12 mouse cellular contexts compared by ENCODE assay signal in genomic region chr6:124861266-124861665, GRCm38 (mm10). TPM values are rescaled to one million over a fixed set of nuclear protein-coding genes. Genes with fewer than 3 reads are reported as not detected.
A peak's percentile ranks its signal among the peaks of the same experiment; 100 is the strongest.
DNase-seq lines count a peak whose midpoint lies in the region; ATAC-seq lines count a peak whose summit lies in the region.
"Had no signal": no experiment of that assay in that cellular context is flagged by ENCODE, and none has a peak within 500 bp of the region (broad histone marks: within the 10 kb centered on the region; RNA-seq: fewer than 3 reads in every experiment).

No protein-coding gene starts in this region.

- H3K4me2 ChIP-seq in neural tube, embryonic 12.5 days (replicated peaks): peak overlapping the region; percentile 88
- peak overlapping the region; percentile 64 for H3K4me2 ChIP-seq in hindbrain, embryonic 14.5 days (replicated peaks)
- H3K4me2 ChIP-seq in neural tube, embryonic 13.5 days: peak overlapping the region; percentile 69
- H3K4me2 ChIP-seq: heart, embryonic 11.5 days had no signal

- H3K4me3 ChIP-seq in neural tube, embryonic 12.5 days: no peak overlapping the region
- H3K4me3 ChIP-seq in embryonic facial prominence, embryonic 10.5 days: 0 out of 2 replicates have a peak overlapping the region, but pooled peaks have one; percentile 17
- 0 out of 2 replicates have a peak overlapping the region, but pooled peaks have one; percentile 62 for H3K4me3 ChIP-seq in hindbrain, embryonic 14.5 days (replicated peaks; ENCODE audit: low read length)
- H3K4me3 ChIP-seq in neural tube, embryonic 13.5 days: peak overlapping the region; percentile 65; the same call in 1 of the 2 replicates

- no peaks in the 10 kb centered on the region for H3K9me3 ChIP-seq in neural tube, embryonic 12.5 days
- no peaks in the 10 kb centered on the region for H3K9me3 ChIP-seq in embryonic facial prominence, embryonic 10.5 days
- no peaks in the 10 kb centered on the region for H3K9me3 ChIP-seq in hindbrain, embryonic 14.5 days (ENCODE audit: control insufficient read depth, low read length)
- no peaks in the 10 kb centered on the region for H3K9me3 ChIP-seq in neural tube, embryonic 13.5 days

- H3K9ac ChIP-seq in neural tube, embryonic 12.5 days: peak overlapping the region; percentile 82; the same call in 1 of the 2 replicates
- H3K9ac ChIP-seq in hindbrain, embryonic 14.5 days: peak overlapping the region; percentile 92; the same call in 1 of the 2 replicates
- H3K9ac ChIP-seq in neural tube, embryonic 13.5 days: peak overlapping the region; percentile 93

- no peak for ATAC-seq in neural tube, embryonic 12.5 days (ENCODE audit: low FRiP score, low read depth)
- no peak for ATAC-seq in hindbrain, embryonic 14.5 days (ENCODE audit: low FRiP score)
- no peak for ATAC-seq in neural tube, embryonic 13.5 days (ENCODE audit: low read depth)

- no peak overlapping the region for H3K27ac ChIP-seq in neural tube, embryonic 12.5 days
- H3K27ac ChIP-seq in embryonic facial prominence, embryonic 10.5 days (replicated peaks): peak overlapping the region; percentile 26; the same call in 1 of the 2 replicates
- H3K27ac ChIP-seq in hindbrain, embryonic 14.5 days: no peak overlapping the region
- peak overlapping the region; percentile 97; the same call in 1 of the 2 replicates for H3K27ac ChIP-seq in neural tube, embryonic 13.5 days (replicated peaks)

- DNase-seq in neural tube, embryonic 10.5 days (ENCODE audit: extremely low spot score, low spot score): no peak
- DNase-seq in embryonic facial prominence, embryonic 10.5 days (ENCODE audit: low spot score): no peak
- DNase-seq in hindbrain, embryonic 14.5 days (ENCODE audit: low spot score): no peak
- DNase-seq in ovary, adult 18-20 months (ENCODE audit: low spot score): no peak
- no peak for DNase-seq in layer of hippocampus, postnatal 25 days (ENCODE audit: extremely low spot score in 1 of 2, low spot score in 1 of 2)
- DNase-seq in gastrocnemius, adult 8-10 months (ENCODE audit: low spot score in 2 of 2): no peak
- DNase-seq: kidney, postnatal 36 days; lung, adult 18-20 months had no signal

- no peaks in the 10 kb centered on the region for H3K36me3 ChIP-seq in neural tube, embryonic 12.5 days
- no peaks in the 10 kb centered on the region for H3K36me3 ChIP-seq in embryonic facial prominence, embryonic 10.5 days (replicated peaks)
- peaks cover 12% of the 10 kb centered on the region; the same call in 1 of the 2 replicates for H3K36me3 ChIP-seq in hindbrain, embryonic 14.5 days (replicated peaks; ENCODE audit: control insufficient read depth, insufficient read depth)
- peaks cover 16% of the 10 kb centered on the region for H3K36me3 ChIP-seq in neural tube, embryonic 13.5 days

- peaks cover 73% of the 10 kb centered on the region for H3K4me1 ChIP-seq in neural tube, embryonic 12.5 days
- H3K4me1 ChIP-seq in embryonic facial prominence, embryonic 10.5 days: peaks cover 91% of the 10 kb centered on the region
- H3K4me1 ChIP-seq in hindbrain, embryonic 14.5 days (replicated peaks; ENCODE audit: control insufficient read depth, insufficient read depth, low read length): peaks cover 49% of the 10 kb centered on the region
- H3K4me1 ChIP-seq in neural tube, embryonic 13.5 days (replicated peaks): peaks cover 82% of the 10 kb centered on the region

- H3K27me3 ChIP-seq in neural tube, embryonic 12.5 days (replicated peaks): no peaks in the 10 kb centered on the region
- peaks cover 84% of the 10 kb centered on the region for H3K27me3 ChIP-seq in embryonic facial prominence, embryonic 10.5 days (replicated peaks; ENCODE audit: low read depth, poor library complexity, severe bottlenecking)
- H3K27me3 ChIP-seq in hindbrain, embryonic 14.5 days (ENCODE audit: control insufficient read depth, insufficient read depth, low read length): no peaks in the 10 kb centered on the region
- peaks cover 8% of the 10 kb centered on the region; the same call in 1 of the 2 replicates for H3K27me3 ChIP-seq in neural tube, embryonic 13.5 days

- WGBS in neural tube, embryonic 12.5 days: 82% methylated on average over 19 of the region's 19 CpGs
- 81% methylated on average over 19 of the region's 19 CpGs for WGBS in embryonic facial prominence, embryonic 10.5 days
- 79% methylated on average over 19 of the region's 19 CpGs for WGBS in hindbrain, embryonic 14.5 days
- 81% methylated on average over 19 of the region's 19 CpGs for WGBS in neural tube, embryonic 13.5 days

RNA-seq across cellular contexts. Expression of gene Gpr162, which starts 2.5 kb away (rescaled TPM):
- 14.7 and 16.3 TPM in 2 replicates for polyA plus RNA-seq in neural tube, embryonic 12.5 days (2016; fragmentation: Nextera tagmentation; extraction: Ambion mirVana)
- polyA plus RNA-seq in embryonic facial prominence, embryonic 10.5 days (2016; fragmentation: Nextera tagmentation; extraction: Ambion mirVana): 1.3 and 1.4 TPM in 2 replicates
- 16.6 and 17.6 TPM in 2 replicates for polyA plus RNA-seq in hindbrain, embryonic 14.5 days (2014; fragmentation: Nextera tagmentation; extraction: Ambion mirVana)
- polyA plus RNA-seq in neural tube, embryonic 13.5 days (2015; fragmentation: Nextera tagmentation; extraction: Ambion mirVana): 21.2 and 22.4 TPM in 2 replicates
- 100 to 1,000 TPM; 184 to 196 TPM for total RNA-seq in layer of hippocampus, postnatal 25 days (2021)
- total RNA-seq in gastrocnemius, adult 8-10 months (2022): not detected

RNA-seq across cellular contexts. Expression of gene P3h3, which starts 3.7 kb away (rescaled TPM):
- 27.2 and 28.4 TPM in 2 replicates for polyA plus RNA-seq in neural tube, embryonic 12.5 days (2016; fragmentation: Nextera tagmentation; extraction: Ambion mirVana)
- 12.2 and 17.0 TPM in 2 replicates for polyA plus RNA-seq in embryonic facial prominence, embryonic 10.5 days (2016; fragmentation: Nextera tagmentation; extraction: Ambion mirVana)
- 13.3 and 17.6 TPM in 2 replicates for polyA plus RNA-seq in hindbrain, embryonic 14.5 days (2014; fragmentation: Nextera tagmentation; extraction: Ambion mirVana)
- polyA plus RNA-seq in neural tube, embryonic 13.5 days (2015; fragmentation: Nextera tagmentation; extraction: Ambion mirVana): 20.5 and 20.6 TPM in 2 replicates
- total RNA-seq in layer of hippocampus, postnatal 25 days (2021): 10 to 100 TPM; 18.5 to 30.1 TPM
- total RNA-seq in gastrocnemius, adult 8-10 months (2022): 1 to 10 TPM; 2.0 to 4.5 (median 3.3) TPM

RNA-seq across cellular contexts. Expression of gene Gnb3, which starts 21.2 kb away (rescaled TPM):
- 0.50 and 0.52 TPM in 2 replicates for polyA plus RNA-seq in neural tube, embryonic 12.5 days (2016; fragmentation: Nextera tagmentation; extraction: Ambion mirVana)
- polyA plus RNA-seq in embryonic facial prominence, embryonic 10.5 days (2016; fragmentation: Nextera tagmentation; extraction: Ambion mirVana): 0.60 and 0.97 TPM in 2 replicates
- polyA plus RNA-seq in hindbrain, embryonic 14.5 days (2014; fragmentation: Nextera tagmentation; extraction: Ambion mirVana): 0.21 and 1.2 TPM in 2 replicates
- 0.44 and 0.93 TPM in 2 replicates for polyA plus RNA-seq in neural tube, embryonic 13.5 days (2015; fragmentation: Nextera tagmentation; extraction: Ambion mirVana)
- total RNA-seq in layer of hippocampus, postnatal 25 days (2021): under 1 TPM in 1 of 2 experiments, not detected in 1; 0.26 TPM
- 1 to 10 TPM in 2 of 4 experiments, under 1 TPM in 2; 0.70 to 1.1 (median 1.0) TPM for total RNA-seq in gastrocnemius, adult 8-10 months (2022)

RNA-seq across cellular contexts. Expression of gene Cd4, which starts 26.8 kb away (rescaled TPM):
- 0.06 TPM in 1 of 2 replicates, not detected in the other for polyA plus RNA-seq in neural tube, embryonic 12.5 days (2016; fragmentation: Nextera tagmentation; extraction: Ambion mirVana)
- polyA plus RNA-seq in embryonic facial prominence, embryonic 10.5 days (2016; fragmentation: Nextera tagmentation; extraction: Ambion mirVana): not detected in 2 replicates
- polyA plus RNA-seq in hindbrain, embryonic 14.5 days (2014; fragmentation: Nextera tagmentation; extraction: Ambion mirVana): 0.27 and 0.35 TPM in 2 replicates
- 0.21 TPM in 1 of 2 replicates, not detected in the other for polyA plus RNA-seq in neural tube, embryonic 13.5 days (2015; fragmentation: Nextera tagmentation; extraction: Ambion mirVana)
- under 1 TPM; 0.22 to 0.26 TPM for total RNA-seq in layer of hippocampus, postnatal 25 days (2021)
- total RNA-seq in gastrocnemius, adult 8-10 months (2022): under 1 TPM in 1 of 4 experiments, not detected in 3; 0.11 TPM
- polyA plus RNA-seq: heart, embryonic 11.5 days; limb, embryonic 11.5 days had no signal

RNA-seq across cellular contexts. Expression of gene Cdca3, which starts 31.9 kb away (rescaled TPM):
- 115 and 124 TPM in 2 replicates for polyA plus RNA-seq in neural tube, embryonic 12.5 days (2016; fragmentation: Nextera tagmentation; extraction: Ambion mirVana)
- 225 and 238 TPM in 2 replicates for polyA plus RNA-seq in embryonic facial prominence, embryonic 10.5 days (2016; fragmentation: Nextera tagmentation; extraction: Ambion mirVana)
- polyA plus RNA-seq in hindbrain, embryonic 14.5 days (2014; fragmentation: Nextera tagmentation; extraction: Ambion mirVana): 29.3 and 36.2 TPM in 2 replicates
- 26.6 and 33.2 TPM in 2 replicates for polyA plus RNA-seq in neural tube, embryonic 13.5 days (2015; fragmentation: Nextera tagmentation; extraction: Ambion mirVana)
- total RNA-seq in layer of hippocampus, postnatal 25 days (2021): 1 to 10 TPM; 1.1 to 1.2 TPM
- total RNA-seq in gastrocnemius, adult 8-10 months (2022): under 1 TPM; 0.31 to 0.51 (median 0.37) TPM

Comparison
In these comparisons a context has a peak if more than half of its experiments do, and no peak if none do; other contexts are left out.
1. H3K27ac ChIP-seq: peak in embryonic facial prominence, embryonic 10.5 days (single experiment) and neural tube, embryonic 13.5 days (single experiment); none in neural tube, embryonic 12.5 days (single experiment) and hindbrain, embryonic 14.5 days (single experiment).
2. Peak in every context shown above with its lines, with median percentiles within 50 percentile points of each other: H3K4me2 ChIP-seq and H3K9ac ChIP-seq.